Mouse (Mus musculus): ENCODE results near the gene Ankrd34b. TPM values are rescaled to one million over a fixed set of nuclear protein-coding genes. Genes with fewer than 3 reads are reported as not detected.

Gene Ankrd34b
- polyA plus RNA-seq (2012; rRNA removed; ENCODE audit: low replicate concordance): not detected in 2 replicates

DNA sequence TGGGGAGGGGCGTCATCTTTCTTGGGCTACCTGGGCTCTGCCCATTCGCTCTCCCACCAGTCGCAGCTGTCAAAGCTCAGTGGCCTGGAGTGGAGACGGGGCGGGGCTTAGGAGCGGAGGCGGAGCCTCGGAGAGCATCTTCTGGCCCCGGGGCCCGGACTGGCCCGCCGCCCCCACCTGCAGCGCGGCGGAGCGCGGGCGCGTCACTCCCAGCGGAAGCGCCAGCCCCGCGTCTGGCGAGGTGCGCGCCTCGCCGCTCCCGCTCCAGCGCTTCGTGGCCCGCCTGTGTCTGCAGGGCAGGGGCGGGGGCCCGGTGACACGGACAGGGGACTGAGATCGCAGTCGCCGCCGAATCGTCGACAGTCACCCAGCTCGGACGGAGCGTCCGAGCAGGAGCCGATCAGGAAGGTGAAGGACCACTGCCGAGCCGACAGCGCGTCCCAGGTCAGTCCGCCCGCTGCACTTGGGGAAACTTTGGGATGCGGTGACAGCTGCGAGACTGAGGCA, at the start of gene Ankrd34b:
TSS of gene Ankrd34b (plus strand) at position 139 of the 507 bp plus-strand sequence.

DNA sequence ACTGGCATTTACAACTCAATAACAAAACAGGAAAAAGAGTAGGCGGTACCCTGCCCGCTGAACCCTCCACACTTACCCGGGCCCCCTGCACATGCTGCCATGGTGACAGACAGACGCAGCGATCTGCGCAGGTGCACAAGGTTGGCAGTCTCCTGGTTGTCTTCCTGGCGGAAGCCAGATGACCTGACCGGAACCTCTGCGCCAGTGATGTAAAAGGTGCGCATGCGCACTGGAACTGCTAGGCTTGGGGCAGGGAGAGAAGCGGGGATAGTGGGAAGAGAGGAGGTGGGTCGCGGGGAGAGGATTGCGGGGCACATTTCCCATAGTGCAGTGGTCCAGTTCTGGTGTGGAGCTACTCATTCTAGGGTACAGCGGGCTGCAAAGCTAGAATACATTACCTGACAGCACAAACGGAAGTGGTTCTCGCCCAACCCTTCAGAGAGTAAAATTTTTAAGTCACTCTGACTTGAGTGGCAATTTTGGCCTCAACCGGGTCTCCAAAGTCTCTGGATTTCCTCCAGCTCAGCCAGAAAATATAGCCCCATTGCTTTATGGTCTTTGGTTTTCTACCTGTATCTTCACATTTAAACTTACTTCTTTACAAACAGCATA, 58.3 kb downstream of the Ankrd34b start, which contains the start of gene Fam151b:
TSS of gene Fam151b (minus strand) at position 164 of the 612 bp plus-strand sequence.

Other genes with a start within 250 kb of the Ankrd34b start
- gene Gm20379, start 119.9 kb upstream of the Ankrd34b start, polyA plus RNA-seq (2012; rRNA removed; ENCODE audit: low replicate concordance): not detected in 2 replicates
- 0.92 and 1.2 TPM in 2 replicates for gene Dhfr, start 71.2 kb upstream of the Ankrd34b start, polyA plus RNA-seq (2012; rRNA removed; ENCODE audit: low replicate concordance)
- gene Msh3, start 70.9 kb upstream of the Ankrd34b start, polyA plus RNA-seq (2012; rRNA removed; ENCODE audit: low replicate concordance): 4.8 and 5.5 TPM in 2 replicates
- gene Fam151b, start 58.1 kb downstream of the Ankrd34b start, polyA plus RNA-seq (2012; rRNA removed; ENCODE audit: low replicate concordance): 3.4 and 5.3 TPM in 2 replicates
- gene Zfyve16, start 105.0 kb downstream of the Ankrd34b start, polyA plus RNA-seq (2012; rRNA removed; ENCODE audit: low replicate concordance): 5.7 and 7.0 TPM in 2 replicates
- not detected in 2 replicates for gene Spz1, start 150.3 kb downstream of the Ankrd34b start, polyA plus RNA-seq (2012; rRNA removed; ENCODE audit: low replicate concordance)
- gene Serinc5, start 185.2 kb downstream of the Ankrd34b start, polyA plus RNA-seq (2012; rRNA removed; ENCODE audit: low replicate concordance): 10.2 and 31.3 TPM in 2 replicates